Mouse (Mus musculus) heart, embryonic 12.5 days (tissue): Measurements from ENCODE around the gene Brip1. TPM values are rescaled to one million over a fixed set of nuclear protein-coding genes. Genes with fewer than 3 reads are reported as not detected.
"Not testable (repeated sequence)": the region's sequence is repeated elsewhere in the genome, so short reads cannot be mapped to it uniquely, and the experiment has no call there.

Experiments used
- ATAC-seq: fragments of 200-750 bp; cut with Nextera tagmentation; 2 replicates; pipeline ENCODE4 v1.8.0; 2017; ENCODE audit warnings: moderate TSS enrichment, moderate library complexity; ENCODE audit not compliant: insufficient number of reproducible peaks, low FRiP score
- H3K27ac ChIP-seq: fragments of 300-500 bp; sonication (generic); 2 replicates; pipeline ENCODE4 v1.5.1; 2016; ENCODE audit warnings: mild to moderate bottlenecking, moderate library complexity; ENCODE audit not compliant: poor library complexity, severe bottlenecking
- H3K27me3 ChIP-seq: fragments of 300-500 bp; sonication (generic); replicated peaks from 2 replicates; pipeline ENCODE4 v1.6.1; 2016; ENCODE audit warnings: mild to moderate bottlenecking, moderate library complexity
- H3K36me3 ChIP-seq: fragments of 300-500 bp; sonication (generic); 2 replicates; pipeline ENCODE4 v1.6.1; 2016; ENCODE audit warnings: mild to moderate bottlenecking, moderate library complexity
- H3K4me1 ChIP-seq: fragments of 300-500 bp; sonication (generic); replicated peaks from 2 replicates; pipeline ENCODE4 v1.6.1; 2016; ENCODE audit warnings: mild to moderate bottlenecking
- H3K4me2 ChIP-seq: fragments of 300-500 bp; sonication (generic); 2 replicates; pipeline ENCODE4 v1.6.1; 2016; ENCODE audit warnings: mild to moderate bottlenecking, moderate library complexity
- H3K4me3 ChIP-seq: fragments of 300-500 bp; sonication (generic); 2 replicates; pipeline ENCODE4 v1.5.1; 2016; ENCODE audit warnings: mild to moderate bottlenecking
- H3K9ac ChIP-seq: fragments of 300-500 bp; sonication (generic); 2 replicates; pipeline ENCODE4 v1.6.1; 2016; ENCODE audit warnings: mild to moderate bottlenecking, moderate library complexity
- H3K9me3 ChIP-seq: fragments of 300-500 bp; sonication (generic); replicated peaks from 2 replicates; pipeline ENCODE4 v1.6.1; 2016; ENCODE audit warnings: mild to moderate bottlenecking, moderate library complexity
- WGBS: fragments of 180-500 bp; shearing (Covaris S2); methylation state at CpG from one replicate; pipeline ENCODE4 v1.1.7; 2016; 5-methylcytosine and 5-hydroxymethylcytosine counted together
- polyA plus RNA-seq: library from polyadenylated mRNA; unstranded; fragments of >200 nt; fragmentation: Nextera tagmentation; extraction: Ambion mirVana; gene quantifications from 2 replicates; pipeline ENCODE4 v1.2.1, GENCODE M21; 2016

Brip1 gene
- polyA plus RNA-seq, 1 experiment from 2014 or later, result 5.2 TPM

GRCm38 (mm10) chr11:86200460-86201021, 452 bp downstream of the Brip1 start:
- 2% methylated on average over 20 of the region's 21 CpGs for WGBS
- H3K27ac ChIP-seq, result peak overlapping the region; percentile 76

GRCm38 (mm10) chr11:86199733-86200132, 1.3 kb downstream of the Brip1 start:
- WGBS, result 46% methylated on average over 4 of the region's 4 CpGs

More at GRCm38 (mm10) chr11:86200460-86201021, 452 bp downstream of the Brip1 start:
- ATAC-seq, result peak; percentile 54
- Histone ChIP-seq H3K9me3 (no peaks in the 10 kb centered on the region), H3K4me2 (peak overlapping the region; percentile 78), H3K27me3 (no peaks in the 10 kb centered on the region), H3K36me3 (peaks cover 33% of the 10 kb centered on the region), H3K4me1 (peaks cover 11% of the 10 kb centered on the region), H3K9ac (peak overlapping the region; percentile 77), H3K4me3 (peak overlapping the region; percentile 93)

DNA sequence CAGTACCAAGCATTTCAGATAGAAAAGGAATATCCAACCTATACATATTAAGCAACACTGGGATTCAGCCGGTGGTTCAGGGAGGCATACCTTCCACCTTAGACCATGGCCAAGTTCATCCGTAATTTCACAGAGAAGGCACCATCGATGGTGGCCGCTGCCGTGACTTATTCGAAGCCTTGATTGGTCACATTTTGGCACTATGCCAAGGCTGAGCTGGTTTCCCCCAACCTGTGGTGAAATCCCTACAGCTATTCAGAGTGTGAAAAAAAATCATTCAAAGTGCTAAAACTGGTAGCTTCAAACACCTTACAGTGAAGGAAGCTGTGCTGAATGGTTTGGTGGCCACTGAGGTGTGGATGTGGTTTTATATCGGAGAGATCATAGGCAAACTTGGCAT, 15.8 kb downstream of the Brip1 start:
- WGBS, result 87% methylated on average over 7 of the region's 7 CpGs
- not testable (repeated sequence) for H3K4me3 ChIP-seq, H3K9me3 ChIP-seq, H3K36me3 ChIP-seq, H3K4me1 ChIP-seq, H3K4me2 ChIP-seq, H3K27me3 ChIP-seq, H3K9ac ChIP-seq, H3K27ac ChIP-seq, ATAC-seq

More at GRCm38 (mm10) chr11:86199733-86200132, 1.3 kb downstream of the Brip1 start:
- Histone ChIP-seq H3K27ac (no peak overlapping the region), H3K4me3 (peak overlapping the region; percentile 93), H3K27me3 (no peaks in the 10 kb centered on the region), H3K9me3 (no peaks in the 10 kb centered on the region), H3K9ac (0 out of 2 replicates have a peak overlapping the region, but pooled peaks have one; percentile 46), H3K36me3 (peaks cover 32% of the 10 kb centered on the region), H3K4me1 (peaks cover 11% of the 10 kb centered on the region), H3K4me2 (peak overlapping the region; percentile 78)
- no peak for ATAC-seq

- Histone ChIP-seq H3K27me3 (no peaks in the 10 kb centered on the region), H3K4me1 (no peaks in the 10 kb centered on the region), H3K9ac (no peak overlapping the region), H3K4me2 (no peak overlapping the region), H3K9me3 (no peaks in the 10 kb centered on the region), H3K36me3 (no peaks in the 10 kb centered on the region), H3K27ac (no peak overlapping the region), H3K4me3 (no peak overlapping the region)
- WGBS, result 80% methylated on average over 3 of the region's 3 CpGs
- no peak for ATAC-seq
Observed at GRCm38 (mm10) chr11:86175833-86176232, 25.2 kb downstream of the Brip1 start.

GRCm38 (mm10) chr11:86174173-86174572, 26.8 kb downstream of the Brip1 start:
- Histone ChIP-seq H3K4me1 (no peaks in the 10 kb centered on the region), H3K27me3 (no peaks in the 10 kb centered on the region), H3K27ac (no peak overlapping the region), H3K4me3 (no peak overlapping the region), H3K9me3 (no peaks in the 10 kb centered on the region), H3K36me3 (no peaks in the 10 kb centered on the region), H3K4me2 (no peak overlapping the region), H3K9ac (no peak overlapping the region)
- ATAC-seq, result no peak
- 50% methylated on average over 2 of the region's 2 CpGs for WGBS

DNA sequence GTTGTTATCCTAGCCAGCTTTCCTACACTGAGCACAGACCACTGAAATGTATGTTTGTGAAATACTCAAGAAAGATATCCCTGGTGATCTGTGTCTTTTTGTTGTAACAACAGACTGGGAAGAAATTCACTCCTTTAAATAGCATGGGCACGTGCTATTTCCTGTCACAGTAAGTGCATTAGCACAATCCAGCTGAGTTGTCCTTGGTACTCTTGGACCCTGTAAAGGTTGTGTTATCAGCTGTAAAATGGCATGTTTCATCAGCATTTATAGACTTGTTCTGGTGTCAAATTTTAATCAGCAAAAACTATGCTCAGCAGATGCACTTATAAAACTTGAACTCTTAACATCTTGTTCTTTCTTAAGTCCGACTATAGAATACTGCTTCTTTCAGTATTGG, 30.2 kb downstream of the Brip1 start:
- Histone ChIP-seq H3K27ac (no peak overlapping the region), H3K27me3 (no peaks in the 10 kb centered on the region), H3K4me2 (no peak overlapping the region), H3K9me3 (no peaks in the 10 kb centered on the region), H3K9ac (no peak overlapping the region), H3K4me3 (no peak overlapping the region), H3K36me3 (no peaks in the 10 kb centered on the region), H3K4me1 (no peaks in the 10 kb centered on the region)
- ATAC-seq, result no peak
- WGBS, result 56% methylated on average over 2 of the region's 2 CpGs

- no peak overlapping the region for H3K4me2 ChIP-seq
- H3K4me3 ChIP-seq, result no peak overlapping the region
- no peaks in the 10 kb centered on the region for H3K27me3 ChIP-seq
- H3K36me3 ChIP-seq, result 0 out of 2 replicates have a peak, but pooled peaks cover 3% of the 10 kb centered on the region
- H3K9me3 ChIP-seq, result no peaks in the 10 kb centered on the region
- 82% methylated on average over 2 of the region's 2 CpGs for WGBS
- no peak overlapping the region for H3K27ac ChIP-seq
- no peaks in the 10 kb centered on the region for H3K4me1 ChIP-seq
- no peak overlapping the region for H3K9ac ChIP-seq
- no peak for ATAC-seq
Observed at GRCm38 (mm10) chr11:86160251-86160650, 40.7 kb downstream of the Brip1 start.

DNA sequence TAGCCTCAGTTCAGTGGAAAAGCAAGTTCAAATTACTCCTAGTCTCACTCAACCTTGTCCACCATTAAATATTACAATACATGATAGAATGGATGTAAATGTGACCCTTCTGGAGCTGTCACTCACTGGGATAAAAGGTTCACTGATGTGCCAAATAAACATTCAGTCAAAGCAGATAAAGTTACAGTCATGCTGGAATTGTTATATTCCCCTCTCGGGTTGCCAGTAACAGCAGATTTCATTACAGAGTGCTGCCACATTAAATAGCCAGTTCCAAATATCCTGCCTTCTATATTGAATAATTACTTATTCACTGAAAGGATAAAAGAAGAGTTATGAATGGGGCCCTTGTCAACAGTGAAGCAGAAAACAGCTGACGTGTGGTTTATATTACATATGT, 42.0 kb downstream of the Brip1 start:
- no peaks in the 10 kb centered on the region for H3K27me3 ChIP-seq
- H3K27ac ChIP-seq, result no peak overlapping the region
- H3K4me2 ChIP-seq, result no peak overlapping the region
- H3K9ac ChIP-seq, result no peak overlapping the region
- 0 out of 2 replicates have a peak, but pooled peaks cover 2% of the 10 kb centered on the region for H3K36me3 ChIP-seq
- 67% methylated on average over 2 of the region's 2 CpGs for WGBS
- H3K4me3 ChIP-seq, result no peak overlapping the region
- no peak for ATAC-seq
- H3K9me3 ChIP-seq, result no peaks in the 10 kb centered on the region
- H3K4me1 ChIP-seq, result no peaks in the 10 kb centered on the region

DNA sequence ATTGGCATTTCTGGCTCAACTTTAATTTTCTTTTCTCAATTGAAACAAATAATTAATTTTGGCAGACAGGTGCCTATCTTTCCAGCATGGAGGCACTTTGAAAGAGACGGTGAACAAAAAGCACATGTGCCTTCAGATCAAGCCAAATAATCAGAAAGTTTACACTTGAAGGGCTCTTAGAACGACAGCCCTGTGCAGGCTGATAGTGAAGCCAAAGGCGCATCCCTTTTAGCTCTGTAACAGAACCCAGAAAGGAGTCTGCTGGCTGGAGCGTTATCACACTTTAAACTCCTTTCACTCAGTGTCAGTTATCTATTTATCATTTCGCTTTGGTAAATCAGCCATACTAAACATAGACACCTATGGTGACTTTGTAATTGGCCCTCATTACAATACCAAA, 45.4 kb downstream of the Brip1 start:
- H3K9me3 ChIP-seq, result no peaks in the 10 kb centered on the region
- H3K27ac ChIP-seq, result no peak overlapping the region
- H3K4me3 ChIP-seq, result no peak overlapping the region
- peaks cover 6% of the 10 kb centered on the region; the same call in 1 of the 2 replicates for H3K36me3 ChIP-seq
- no peak for ATAC-seq
- WGBS, result 45% methylated on average over 5 of the region's 5 CpGs
- H3K4me1 ChIP-seq, result no peaks in the 10 kb centered on the region
- H3K9ac ChIP-seq, result no peak overlapping the region
- no peaks in the 10 kb centered on the region for H3K27me3 ChIP-seq
- no peak overlapping the region for H3K4me2 ChIP-seq

- Histone ChIP-seq H3K4me1 (no peaks in the 10 kb centered on the region), H3K9ac (no peak overlapping the region), H3K4me3 (no peak overlapping the region), H3K27ac (no peak overlapping the region), H3K36me3 (no peaks in the 10 kb centered on the region; the same call in 1 of the 2 replicates), H3K27me3 (no peaks in the 10 kb centered on the region), H3K4me2 (no peak overlapping the region), H3K9me3 (no peaks in the 10 kb centered on the region)
- ATAC-seq, result no peak
- 73% methylated on average over 3 of the region's 3 CpGs for WGBS
Observed at GRCm38 (mm10) chr11:86131324-86131723, 69.7 kb downstream of the Brip1 start.

DNA sequence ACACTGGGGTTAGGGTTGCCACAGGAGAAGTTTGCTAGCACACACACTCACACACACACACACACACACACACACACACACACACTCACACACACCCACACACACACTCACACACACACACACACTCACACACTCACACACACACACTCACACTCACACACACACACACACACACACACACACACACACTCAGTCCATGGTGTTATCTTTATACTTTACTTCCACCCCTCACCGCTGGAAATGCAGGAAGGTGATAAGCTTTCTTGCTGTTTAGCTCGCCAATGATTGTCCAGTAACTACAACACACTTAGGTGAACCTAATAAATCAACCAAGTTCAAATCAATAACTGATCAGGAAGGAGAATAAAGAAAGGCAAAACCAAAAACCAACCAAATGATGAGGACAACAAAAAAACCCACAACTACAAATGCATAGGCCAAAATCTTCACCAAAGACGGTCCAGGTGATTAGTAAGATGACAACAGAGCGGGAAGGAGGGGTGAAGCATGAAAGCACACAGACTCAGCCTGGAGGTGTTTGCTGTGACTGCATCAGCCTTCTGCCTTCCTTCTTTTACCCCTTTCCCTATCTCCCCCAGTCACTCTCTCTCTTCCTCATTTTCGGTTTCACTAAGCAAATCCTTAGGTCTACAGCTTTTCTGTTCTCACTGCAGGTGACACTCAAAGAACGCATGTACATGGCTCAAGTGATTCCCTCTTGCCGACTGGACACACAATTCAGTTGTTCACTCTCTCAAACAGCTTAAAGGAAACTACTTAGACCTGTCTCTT, 83.7 kb downstream of the Brip1 start:
- 73% methylated on average over 7 of the region's 7 CpGs for WGBS
- Histone ChIP-seq H3K36me3 (no peaks in the 10 kb centered on the region), H3K27ac (no peak overlapping the region), H3K9ac (no peak overlapping the region), H3K4me1 (no peaks in the 10 kb centered on the region), H3K4me3 (no peak overlapping the region), H3K27me3 (no peaks in the 10 kb centered on the region), H3K9me3 (no peaks in the 10 kb centered on the region), H3K4me2 (no peak overlapping the region)
- ATAC-seq, result no peak
